Mouse (Mus musculus): ENCODE data around the gene Vmn1r226.

The Vmn1r226 gene

DNA sequence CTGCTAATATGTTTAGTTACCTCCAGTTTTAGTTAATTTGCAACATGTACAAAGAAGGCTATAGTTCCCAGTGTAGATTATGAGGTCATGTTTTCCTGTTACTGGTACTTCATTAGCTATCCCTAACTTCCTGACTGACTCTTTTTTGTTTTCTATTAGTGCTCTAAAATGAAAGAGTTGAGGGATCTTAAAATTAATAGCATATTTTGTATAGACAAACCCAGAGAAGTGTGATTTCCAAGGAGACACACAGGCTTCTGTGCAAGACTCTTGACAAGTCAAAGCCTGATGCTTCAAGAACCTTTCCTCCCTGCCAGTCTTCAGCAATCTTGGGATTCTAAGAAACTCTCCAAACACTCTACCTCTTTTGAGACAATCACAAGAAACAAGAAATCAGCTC, at the start of gene Vmn1r226:
Gene Vmn1r226 (plus strand): TSS at position 301 of the 400 bp plus-strand sequence.
- DNase-seq (ENCODE audit: low spot score): no peak

DNA sequence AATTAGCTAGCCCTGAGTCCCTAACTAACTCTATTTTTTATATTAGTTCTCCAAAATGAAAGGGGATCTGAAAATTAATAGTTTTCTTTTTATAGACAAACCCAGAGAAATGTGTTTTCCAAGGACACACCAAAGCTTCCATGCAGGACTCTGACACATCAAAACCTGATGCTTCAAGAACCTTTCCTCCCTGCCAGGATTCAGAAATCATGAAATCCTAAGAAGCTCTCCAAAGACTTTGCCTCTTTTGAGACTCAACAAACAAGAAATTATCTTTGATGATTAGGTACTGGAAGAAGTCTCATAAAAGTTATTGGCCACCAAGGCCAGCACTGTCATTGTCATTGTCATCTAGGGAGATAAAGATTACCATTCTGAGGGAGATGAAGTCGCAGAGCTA, 46.9 kb downstream of the Vmn1r226 start, which contains the start of gene Vmn1r227:
Gene Vmn1r227 (plus strand): TSS at position 301 of the 400 bp plus-strand sequence.
- DNase-seq (ENCODE audit: low spot score): no peak
